Mouse (Mus musculus): ENCODE results near the gene Homer2. TPM values are rescaled to one million over a fixed set of nuclear protein-coding genes. Genes with fewer than 3 reads are reported as not detected.

Gene Homer2
- total and polyA plus RNA-seq, 3 experiments = 0.08 TPM; not detected in 2

GRCm38 (mm10) chr7:81719216-81719661, 11.9 kb upstream of the Homer2 start:
- no peak for TF ChIP-seq UBTF (IDR thresholded peaks at IDR 0.05; ENCODE audit: low read depth, low read length)
- TF ChIP-seq MEF2A (IDR thresholded peaks at IDR 0.05; ENCODE audit: borderline replicate concordance, low read depth, low read length) = no peak
- TF ChIP-seq USF1 (IDR thresholded peaks at IDR 0.05; ENCODE audit: low read depth, low read length) = no peak
- TF ChIP-seq JUND (conservative IDR thresholded peaks at IDR 0.05; ENCODE audit: low read depth, low read length) = no peak
- TF ChIP-seq KAT2A (IDR thresholded peaks at IDR 0.05; ENCODE audit: insufficient replicate concordance, low read length) = no peak
- TF ChIP-seq MAFK (IDR thresholded peaks at IDR 0.05; ENCODE audit: insufficient replicate concordance, low read length) = no peak
- no peak for TF ChIP-seq HCFC1 (IDR thresholded peaks at IDR 0.05; ENCODE audit: low read depth, low read length)
- no peak for TF ChIP-seq CHD1 (IDR thresholded peaks at IDR 0.05; ENCODE audit: low read depth, low read length)
- no peak for TF ChIP-seq POLR2AphosphoS2 (IDR thresholded peaks at IDR 0.05; ENCODE audit: low read depth, low read length)
- no peak for TF ChIP-seq CTCF (conservative IDR thresholded peaks at IDR 0.05 in 1 of 2, IDR thresholded peaks at IDR 0.05 in 1 of 2; ENCODE audit: low read depth in 2 of 2, low read length in 2 of 2)
- no peak for TF ChIP-seq NRF1 (IDR thresholded peaks at IDR 0.05; ENCODE audit: low read depth, low read length)
- TF ChIP-seq RCOR1 (conservative IDR thresholded peaks at IDR 0.05; ENCODE audit: low read depth, low read length) = no peak
- TF ChIP-seq CHD2 (IDR thresholded peaks at IDR 0.05; ENCODE audit: low read length) = no peak
- TF ChIP-seq SMC3 (IDR thresholded peaks at IDR 0.05; ENCODE audit: low read depth, low read length) = no peak
- TF ChIP-seq ETS1 (conservative IDR thresholded peaks at IDR 0.05; ENCODE audit: low read depth, low read length) = no peak
- no peak for DNase-seq (ENCODE audit: extremely low read depth)
- in situ Hi-C loops (cut with MboI; ENCODE audit: low pct_ligation_motif_present, low pct_unique_long_range_greater_than_20kb, low sequenced_read_pairs) = no loop called here
- H3K36me3 ChIP-seq (replicated peaks in 1 of 2; ENCODE audit: control insufficient read depth in 1 of 2, insufficient read depth in 1 of 2, low read length in 1 of 2) = no peaks in the 10 kb centered on the region
- H3K27me3 ChIP-seq (replicated peaks) = peaks cover 28% of the 10 kb centered on the region
- no peak overlapping the region for H3K4me3 ChIP-seq (replicated peaks in 1 of 3; ENCODE audit: low read depth in 2 of 3, low read length in 2 of 3, poor library complexity in 1 of 3)
- H3K9ac ChIP-seq (ENCODE audit: insufficient read depth, low read depth) = no peak overlapping the region
- no peak overlapping the region for H3K4me2 ChIP-seq (ENCODE audit: insufficient read depth, low read depth, poor library complexity, severe bottlenecking)
- no peaks in the 10 kb centered on the region for H3K79me2 ChIP-seq (replicated peaks; ENCODE audit: control insufficient read depth, extremely low read depth, insufficient read depth, poor library complexity, severe bottlenecking)
- no peaks in the 10 kb centered on the region for H3K9me3 ChIP-seq (replicated peaks; ENCODE audit: low read length)
- dilution Hi-C loops (cut with MboI; ENCODE audit: extremely low pct_ligation_motif_present, extremely low pct_unique_long_range_greater_than_20kb, low sequenced_read_pairs) = no loop called here
- H3K27ac ChIP-seq (ENCODE audit: insufficient read depth, low read depth) = no peak overlapping the region
- no peaks in the 10 kb centered on the region for H3K4me1 ChIP-seq (ENCODE audit: control insufficient read depth in 1 of 2, insufficient read depth in 2 of 2)

DNA sequence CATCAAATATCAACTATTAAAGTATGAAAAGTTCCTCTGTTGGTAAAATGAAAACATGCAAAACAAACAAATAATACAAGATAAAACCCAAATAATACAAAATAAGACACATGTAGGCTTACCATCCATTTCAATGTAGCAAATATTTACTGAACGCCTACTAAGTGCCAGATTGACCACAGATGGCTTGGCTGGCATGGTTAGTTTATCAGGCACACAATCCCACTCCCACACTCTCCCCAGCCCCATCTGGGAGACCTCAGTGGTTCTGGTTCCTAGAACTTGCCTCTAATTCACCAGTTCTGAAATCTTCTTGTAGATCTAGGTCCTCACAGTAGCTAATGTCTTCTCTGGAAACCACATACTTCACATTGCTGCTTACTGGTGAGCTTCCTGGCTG, 11.3 kb upstream of the Homer2 start:
- DNase-seq (ENCODE audit: extremely low read depth) = no peak
- Histone ChIP-seq H3K4me2 (ENCODE audit: insufficient read depth, low read depth, poor library complexity, severe bottlenecking) (no peak overlapping the region), H3K9me3 (replicated peaks; ENCODE audit: low read length) (no peaks in the 10 kb centered on the region), H3K4me3 (replicated peaks in 1 of 3; ENCODE audit: low read depth in 2 of 3, low read length in 2 of 3, poor library complexity in 1 of 3) (no peak overlapping the region), H3K27me3 (replicated peaks) (peaks cover 29% of the 10 kb centered on the region), H3K36me3 (replicated peaks in 1 of 2; ENCODE audit: control insufficient read depth in 1 of 2, insufficient read depth in 1 of 2, low read length in 1 of 2) (no peaks in the 10 kb centered on the region), H3K27ac (ENCODE audit: insufficient read depth, low read depth) (no peak overlapping the region), H3K79me2 (replicated peaks; ENCODE audit: control insufficient read depth, extremely low read depth, insufficient read depth, poor library complexity, severe bottlenecking) (no peaks in the 10 kb centered on the region), H3K4me1 (ENCODE audit: control insufficient read depth in 1 of 2, insufficient read depth in 2 of 2) (no peaks in the 10 kb centered on the region), H3K9ac (ENCODE audit: insufficient read depth, low read depth) (no peak overlapping the region)
- in situ Hi-C loops (cut with MboI; ENCODE audit: low pct_ligation_motif_present, low pct_unique_long_range_greater_than_20kb, low sequenced_read_pairs) (no loop called here), dilution Hi-C loops (cut with MboI; ENCODE audit: extremely low pct_ligation_motif_present, extremely low pct_unique_long_range_greater_than_20kb, low sequenced_read_pairs) (no loop called here)
- no peak for TF ChIP-seq MAFK (IDR thresholded peaks at IDR 0.05; ENCODE audit: insufficient replicate concordance, low read length)
